In the genomic region with DNA sequence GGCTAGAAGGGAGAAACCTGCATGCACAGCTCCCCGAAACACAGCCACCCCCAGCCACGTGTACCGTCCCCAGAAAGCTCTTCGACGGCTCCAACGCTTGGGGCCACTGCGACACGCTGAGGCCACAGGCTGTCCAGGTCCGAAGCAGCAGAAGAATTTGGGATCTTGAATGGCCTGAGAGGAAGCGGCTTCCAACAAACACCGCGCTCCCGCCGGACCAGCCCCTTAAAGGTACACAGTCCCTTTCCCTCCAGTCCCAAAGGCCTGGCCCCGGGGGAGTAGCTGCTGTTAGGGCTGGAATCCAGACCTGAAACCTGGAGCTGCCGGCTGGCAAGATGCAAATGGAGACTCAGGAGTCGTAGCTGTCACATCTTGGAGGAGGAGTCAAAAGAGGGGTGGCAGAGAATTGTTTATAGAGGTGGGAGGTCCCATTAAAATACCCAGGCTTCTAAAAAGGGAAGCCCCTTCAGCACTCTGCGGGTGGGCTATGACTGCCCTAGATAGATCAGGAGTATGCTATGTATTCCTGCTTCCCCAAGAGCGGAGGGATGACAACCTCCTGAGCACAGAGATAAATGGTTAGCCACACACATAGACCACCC, we compare ENCODE assay signal across 8 mouse cellular contexts. TPM values are rescaled to one million over a fixed set of nuclear protein-coding genes. Genes with fewer than 3 reads are reported as not detected.
A peak's percentile ranks its signal among the peaks of the same experiment; 100 is the strongest.
DNase-seq lines count a peak whose midpoint lies in the region; ATAC-seq and TF ChIP-seq lines count a peak whose summit lies in the region.

Gene Hapln3 (minus strand): TSS at position 176 of the 602 bp plus-strand sequence.

- H3K9me3 ChIP-seq in forebrain, embryonic 10.5 days, result no peaks in the 10 kb centered on the region
- no peaks in the 10 kb centered on the region for H3K9me3 ChIP-seq in intestine, embryonic 14.5 days (ENCODE audit: control insufficient read depth, low read length)

- no peak within 1 kb of the TSS for H3K27ac ChIP-seq in left cerebral cortex, adult 2 months
- peak within 1 kb of the TSS; percentile 67 for H3K27ac ChIP-seq in forebrain, embryonic 10.5 days
- H3K27ac ChIP-seq in intestine, embryonic 14.5 days (ENCODE audit: low read depth), result no peak within 1 kb of the TSS
- H3K27ac ChIP-seq in thymus, adult 2 months (ENCODE audit: control insufficient read depth, insufficient read depth, low read length), result no peak within 1 kb of the TSS

- no peak for DNase-seq in left cerebral cortex, adult 2 months (ENCODE audit: extremely low spot score in 1 of 2, low spot score in 2 of 2)
- DNase-seq in left cerebral cortex, adult 11 months (ENCODE audit: low spot score), result no peak
- DNase-seq in forebrain, embryonic 10.5 days (ENCODE audit: extremely low spot score, low spot score), result peak; percentile 44
- peak; percentile 64 for DNase-seq in intestine, embryonic 14.5 days (ENCODE audit: low spot score)
- DNase-seq in lung, postnatal 4 days, result peak; percentile 41 to 51
- DNase-seq in MN1 (ENCODE audit: low spot score), result no peak
- DNase-seq in thymus, adult 2 months, result no peak
- no peak for DNase-seq in left cerebral cortex, adult 18-20 months (ENCODE audit: low spot score in 2 of 2)

- 5% methylated on average over 19 of the region's 19 CpGs for whole genome bisulfite sequencing in forebrain, embryonic 10.5 days
- WGBS in intestine, embryonic 14.5 days, result 3% methylated on average over 19 of the region's 19 CpGs
- 28% methylated on average over 19 of the region's 19 CpGs for WGBS in thymus, adult 2 months

- peaks cover 31% of the 10 kb centered on the region for H3K4me1 ChIP-seq in forebrain, embryonic 10.5 days
- peaks cover 5% of the 10 kb centered on the region for H3K4me1 ChIP-seq in intestine, embryonic 14.5 days (replicated peaks; ENCODE audit: control insufficient read depth, insufficient read depth, low read length)
- H3K4me1 ChIP-seq in thymus, adult 2 months (replicated peaks; ENCODE audit: control insufficient read depth, insufficient read depth, low read length), result no peaks in the 10 kb centered on the region

- no peak for TF ChIP-seq CTCF in left cerebral cortex, adult 2 months (IDR thresholded peaks at IDR 0.05)
- no peak for TF ChIP-seq CTCF in thymus, adult 2 months (IDR thresholded peaks at IDR 0.05; ENCODE audit: borderline replicate concordance, control insufficient read depth, extremely low read depth, insufficient read depth, low read length, poor library complexity)

- no peak for TF ChIP-seq POLR2A in thymus, adult 2 months (IDR thresholded peaks at IDR 0.05; ENCODE audit: control insufficient read depth, extremely low read depth, insufficient read depth, low read length, poor library complexity)

- H3K9ac ChIP-seq in intestine, embryonic 14.5 days (ENCODE audit: low read length), result peak within 1 kb of the TSS; percentile 23; the same call in 1 of the 2 replicates

- peak within 1 kb of the TSS; percentile 15 for H3K4me3 ChIP-seq in left cerebral cortex, adult 2 months
- H3K4me3 ChIP-seq in forebrain, embryonic 10.5 days, result peak within 1 kb of the TSS; percentile 40
- peak within 1 kb of the TSS; percentile 33 for H3K4me3 ChIP-seq in intestine, embryonic 14.5 days (ENCODE audit: low read depth, low read length)
- no peak within 1 kb of the TSS for H3K4me3 ChIP-seq in thymus, adult 2 months (ENCODE audit: control insufficient read depth, insufficient read depth, low read length)

- H3K36me3 ChIP-seq in forebrain, embryonic 10.5 days (replicated peaks), result peaks cover 22% of the 10 kb centered on the region
- peaks cover 24% of the 10 kb centered on the region for H3K36me3 ChIP-seq in intestine, embryonic 14.5 days (ENCODE audit: control insufficient read depth, insufficient read depth, low read length)
- H3K36me3 ChIP-seq in thymus, adult 2 months (ENCODE audit: control insufficient read depth, insufficient read depth, low read length), result no peaks in the 10 kb centered on the region

- intact Hi-C loops in left cerebral cortex, adult 2 months (cut with DNase I), result no loop called here

- 0 out of 2 replicates have a peak, but pooled peaks have one; percentile 8 for ATAC-seq in intestine, embryonic 14.5 days (replicated peaks; ENCODE audit: low FRiP score, low TSS enrichment, low read depth)

- peaks cover 44% of the 10 kb centered on the region for H3K27me3 ChIP-seq in forebrain, embryonic 10.5 days (ENCODE audit: poor library complexity, severe bottlenecking)
- H3K27me3 ChIP-seq in intestine, embryonic 14.5 days (replicated peaks; ENCODE audit: control insufficient read depth, insufficient read depth, low read length), result 0 out of 2 replicates have a peak, but pooled peaks cover 3% of the 10 kb centered on the region
- no peaks in the 10 kb centered on the region for H3K27me3 ChIP-seq in thymus, adult 2 months (ENCODE audit: control insufficient read depth, insufficient read depth, low read length)

- H3K4me2 ChIP-seq in intestine, embryonic 14.5 days (ENCODE audit: low read length), result peak within 1 kb of the TSS; percentile 51

RNA-seq across cellular contexts. Expression of gene Hapln3, which starts in this region (rescaled TPM):
- total RNA-seq in left cerebral cortex, adult 2 months (2021), result 1 to 10 TPM; 1.4 to 1.9 TPM
- polyA plus RNA-seq in forebrain, embryonic 10.5 days (2016; fragmentation: Nextera tagmentation; extraction: Ambion mirVana), result 2.1 and 3.6 TPM in 2 replicates
- polyA plus RNA-seq in intestine, embryonic 14.5 days (2014; fragmentation: Nextera tagmentation; extraction: Ambion mirVana), result 2.9 TPM in 2 replicates
- polyA plus RNA-seq in thymus, adult 2 months (2012; rRNA removed), result 0.37 and 0.43 TPM in 2 replicates
- total RNA-seq in left cerebral cortex, adult 18-20 months (2021), result 1 to 10 TPM; 1.9 to 2.2 TPM

Comparison
In these comparisons a context has a peak if more than half of its experiments do, and no peak if none do; other contexts are left out.
1. DNase-seq: peak in forebrain, embryonic 10.5 days (single experiment), intestine, embryonic 14.5 days (single experiment) and lung, postnatal 4 days (2 of 2); none in left cerebral cortex, adult 2 months (0 of 2), left cerebral cortex, adult 11 months (single experiment), MN1 (single experiment), thymus, adult 2 months (single experiment) and left cerebral cortex, adult 18-20 months (0 of 2).